Mouse (Mus musculus) adrenal gland, postnatal 4 days (tissue): ENCODE measurements around the gene Dpf1. TPM values are rescaled to one million over a fixed set of nuclear protein-coding genes. Genes with fewer than 3 reads are reported as not detected.

Source experiments
- DNase-seq, 2 experiments: peaks; one replicate each; pipeline ENCODE4 v3.0.0; 2021 to 2022; ENCODE audit warnings: low spot score in 2 of 2, mixed read lengths in 2 of 2
- total RNA-seq, 2 experiments: library from RNA; stranded (reverse); gene quantifications; 2 replicates each; pipeline ENCODE4 v1.2.3; 2021

Gene Dpf1
- total RNA-seq, 2 experiments from 2014 or later: 5.0 to 5.7 TPM

DNA sequence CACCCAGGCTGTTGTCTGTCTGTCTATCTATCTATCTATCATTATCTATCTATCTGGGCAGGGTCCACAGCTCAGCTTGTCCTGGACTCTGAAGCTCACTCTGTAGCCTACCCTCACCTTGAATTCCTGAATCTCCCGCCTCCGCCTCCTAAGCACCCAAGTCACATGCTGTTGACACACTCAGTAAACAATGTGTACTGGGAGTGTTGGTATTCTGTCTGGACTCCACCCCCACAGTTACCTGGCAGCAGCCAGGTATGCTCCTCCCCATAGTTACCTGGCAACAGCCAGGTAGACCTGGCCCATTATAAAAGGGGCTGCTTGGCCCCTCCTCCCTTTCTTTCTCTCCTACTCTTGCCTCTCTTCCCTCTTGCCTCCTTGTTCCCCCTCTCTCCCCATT lies 15.7 kb upstream of the Dpf1 start:
- no peak for DNase-seq

- DNase-seq: peak; percentile 46 to 64
Observed at GRCm38 (mm10) chr7:29288942-29289638, 14.7 kb upstream of the Dpf1 start, which contains the start of gene Ppp1r14a. TSS of gene Ppp1r14a (plus strand) at chr7:29289308.

DNA sequence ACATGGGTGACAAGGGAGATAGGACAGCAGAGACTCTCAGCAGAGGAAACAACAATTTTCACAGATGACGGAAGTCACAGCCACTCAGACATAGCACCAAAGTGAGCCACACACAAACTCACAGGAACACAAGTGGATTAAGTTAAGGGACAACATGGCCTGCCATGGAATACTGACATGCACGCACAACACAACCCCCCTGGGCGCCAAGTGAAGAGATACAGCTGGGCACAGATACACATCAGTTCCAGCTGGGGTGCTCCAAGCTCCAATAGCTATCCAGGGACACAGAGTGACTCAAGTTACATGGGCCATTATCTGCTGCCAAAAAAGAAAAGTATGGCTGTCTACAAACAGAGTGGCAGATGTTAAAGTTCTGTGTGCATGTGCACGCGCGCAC lies 13.9 kb upstream of the Dpf1 start:
- no peak for DNase-seq

DNA sequence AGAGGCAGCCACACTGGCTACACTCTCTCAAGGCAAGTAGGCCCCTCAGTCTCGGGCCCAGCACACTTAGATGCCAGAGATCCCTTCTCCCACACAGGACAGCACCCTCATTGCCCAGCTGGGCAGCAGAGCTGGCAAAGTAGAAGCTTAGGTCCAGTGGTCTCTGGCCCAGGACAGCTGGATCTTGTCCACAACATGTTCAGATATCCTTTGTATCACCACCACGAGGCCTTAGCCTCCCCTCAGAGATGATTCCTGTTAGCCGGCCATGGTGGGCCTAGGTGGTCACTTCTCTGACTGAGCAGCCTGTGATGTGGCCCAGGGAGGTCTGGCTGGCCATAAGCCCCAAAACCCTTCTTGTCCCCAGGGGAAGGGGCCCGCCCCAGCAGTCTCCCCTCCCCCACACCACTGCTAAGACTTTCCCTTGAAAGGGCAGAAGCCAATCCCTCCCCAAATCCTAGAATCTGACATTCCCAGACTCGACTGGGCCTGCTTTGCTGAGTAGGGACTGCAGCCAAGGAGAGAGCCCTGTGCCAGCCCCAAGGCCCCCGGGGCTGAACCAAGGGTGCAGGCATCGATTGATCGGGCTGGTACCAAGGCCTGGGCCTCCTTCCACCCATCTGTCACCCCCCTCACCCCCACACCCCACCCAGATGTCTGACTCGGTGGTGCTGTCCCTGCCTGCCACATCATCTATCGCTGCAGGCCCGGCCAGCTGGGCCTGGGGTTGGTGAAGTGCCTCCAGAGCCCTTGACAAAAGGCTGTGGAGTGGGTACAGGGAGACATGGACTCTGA lies 12.9 kb upstream of the Dpf1 start:
- no peak for DNase-seq

GRCm38 (mm10) chr7:29291616-29292457 lies 11.9 kb upstream of the Dpf1 start:
- no peak for DNase-seq

DNA sequence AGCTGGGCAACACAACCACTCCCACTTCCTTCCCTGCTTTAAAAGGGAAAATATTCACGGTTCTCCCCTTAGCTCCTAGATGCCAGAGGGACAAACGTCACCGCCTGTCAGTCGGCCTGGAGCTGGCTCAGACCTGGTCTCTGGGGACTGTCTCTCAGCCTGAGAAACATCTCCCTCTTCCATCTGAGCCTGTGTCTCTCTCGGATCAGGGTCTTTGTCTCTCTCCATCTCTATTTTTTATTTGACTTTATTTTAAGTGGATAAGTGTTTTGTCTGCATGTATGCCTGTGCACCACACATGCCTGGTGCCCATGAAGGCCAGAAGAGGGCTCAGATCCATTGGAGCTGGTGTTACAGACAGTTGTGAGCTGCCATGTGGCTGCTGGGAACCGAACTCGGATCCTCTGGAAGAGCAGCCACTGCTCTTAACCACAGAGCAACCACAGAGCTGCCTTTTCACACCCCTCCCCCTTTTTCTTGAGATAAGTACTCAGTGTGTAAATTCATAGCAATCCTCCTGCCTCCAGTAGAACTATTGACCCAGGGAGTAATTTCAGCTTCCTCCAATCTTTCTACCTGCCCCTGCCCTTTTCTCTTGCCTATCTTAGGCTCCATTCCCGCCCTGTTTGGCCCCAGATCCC lies 11.2 kb upstream of the Dpf1 start:
- DNase-seq: no peak

DNA sequence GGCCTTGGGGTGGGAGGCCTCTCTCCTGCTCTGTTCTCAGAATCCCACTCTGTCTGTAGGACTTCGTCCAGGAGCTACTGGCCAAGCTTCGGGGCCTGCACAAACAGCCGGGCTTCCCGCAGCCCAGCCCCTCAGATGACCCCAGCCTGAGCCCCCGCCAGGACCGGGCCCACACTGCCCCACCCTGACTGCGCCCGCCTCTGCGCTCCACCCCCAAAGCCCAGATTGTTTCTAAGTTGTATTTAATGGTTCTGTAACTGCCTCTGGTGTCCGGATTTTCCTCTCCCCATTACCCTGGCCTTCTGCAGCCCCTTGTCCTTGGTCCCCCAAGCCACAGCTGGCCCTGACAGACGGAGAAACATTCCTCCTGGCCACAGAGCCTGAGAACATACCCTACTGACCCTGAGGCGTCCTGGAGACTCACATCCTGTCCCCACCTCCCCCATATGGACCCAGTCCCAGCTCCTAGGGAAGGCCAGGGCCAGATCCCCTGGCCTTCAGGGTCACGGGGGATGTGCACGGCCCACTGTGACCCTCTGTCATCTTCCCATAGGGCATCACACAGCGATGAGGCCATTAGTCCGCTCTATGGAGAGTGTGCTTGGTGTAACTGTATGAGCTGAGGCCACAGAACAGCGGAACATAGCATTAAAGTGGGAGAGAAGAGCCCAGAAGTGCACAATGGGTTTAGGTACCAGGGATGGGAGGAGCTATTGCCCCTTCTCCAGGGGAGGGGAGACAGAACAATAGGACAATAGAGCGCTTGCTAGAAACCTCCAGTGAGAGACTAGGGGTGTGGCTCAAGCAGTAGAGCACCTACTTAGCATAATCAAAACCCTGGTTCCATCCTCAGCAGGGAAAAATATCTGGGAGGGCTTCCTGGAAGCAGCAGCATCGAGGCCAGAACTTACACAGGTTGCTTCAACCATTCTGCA lies 10.4 kb upstream of the Dpf1 start:
- no peak for DNase-seq

- DNase-seq: no peak
Observed at GRCm38 (mm10) chr7:29294111-29294761, 9.5 kb upstream of the Dpf1 start.

DNA sequence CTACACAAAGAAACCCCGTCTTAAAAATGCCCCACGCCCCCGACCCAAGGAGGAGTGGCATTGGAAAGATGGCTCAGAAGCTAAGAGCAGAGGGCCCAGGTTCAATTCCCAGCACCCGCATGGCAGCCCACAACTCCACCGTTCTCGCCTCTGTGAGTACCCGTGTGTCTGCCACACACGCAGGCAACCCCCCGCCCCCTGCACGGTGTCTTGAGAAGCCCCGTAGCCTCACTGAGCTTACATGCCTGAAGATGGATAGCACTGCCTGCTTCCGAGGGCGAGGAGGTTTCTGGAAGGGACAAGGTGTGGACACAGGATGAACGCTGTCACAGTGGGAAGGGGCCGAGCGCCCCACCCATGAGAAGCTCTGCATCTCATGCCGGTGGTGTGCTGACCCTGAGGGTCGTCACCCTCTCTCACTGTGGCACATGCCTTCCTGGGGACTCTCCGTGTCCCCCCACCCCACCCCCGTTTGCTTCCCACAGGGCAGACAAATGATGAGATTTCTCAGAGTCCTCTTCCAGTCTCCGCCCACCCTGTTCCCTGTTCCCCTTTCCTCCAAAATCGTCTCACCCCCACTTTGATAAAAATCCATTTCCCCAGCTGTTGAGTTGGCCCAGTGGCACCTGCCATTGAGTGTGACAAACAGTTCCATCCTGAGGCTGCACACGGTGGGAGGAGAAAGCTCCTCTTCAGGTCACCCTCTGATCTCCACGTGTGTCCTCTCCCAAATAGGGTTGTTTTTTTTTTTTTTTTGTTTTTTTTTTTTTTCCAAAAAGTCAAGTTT lies 7.7 kb upstream of the Dpf1 start:
- DNase-seq: no peak

DNA sequence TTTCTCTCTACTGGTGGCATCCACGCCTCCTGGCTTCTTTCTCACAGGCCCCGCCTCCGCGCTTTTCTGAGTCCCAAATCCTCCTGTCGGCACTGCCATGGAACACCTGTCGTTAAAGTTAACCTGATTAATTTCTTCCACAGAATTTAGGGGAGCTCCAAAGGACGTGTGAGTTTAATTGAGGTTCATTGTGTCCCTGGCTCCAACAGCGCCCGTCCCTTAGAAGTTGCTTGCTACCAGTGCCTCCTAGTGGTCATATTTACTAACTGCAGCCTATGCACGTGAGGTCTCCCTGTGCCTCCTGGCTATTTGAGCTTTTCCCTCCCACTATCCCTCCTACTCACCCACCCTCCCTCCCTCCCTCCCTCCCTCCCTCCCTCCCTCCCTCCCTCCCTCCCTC lies 6.8 kb upstream of the Dpf1 start:
- DNase-seq: no peak

- peak in 1 of 2 experiments; percentile 52 for DNase-seq
Observed at GRCm38 (mm10) chr7:29301127-29301566, 2.6 kb upstream of the Dpf1 start.

- no peak for DNase-seq
Observed at GRCm38 (mm10) chr7:29302641-29303040, 1.1 kb upstream of the Dpf1 start.

- DNase-seq: no peak
Observed at GRCm38 (mm10) chr7:29304463-29305262, 912 bp downstream of the Dpf1 start.

GRCm38 (mm10) chr7:29305263-29305988 lies 1.7 kb downstream of the Dpf1 start:
- no peak for DNase-seq

DNA sequence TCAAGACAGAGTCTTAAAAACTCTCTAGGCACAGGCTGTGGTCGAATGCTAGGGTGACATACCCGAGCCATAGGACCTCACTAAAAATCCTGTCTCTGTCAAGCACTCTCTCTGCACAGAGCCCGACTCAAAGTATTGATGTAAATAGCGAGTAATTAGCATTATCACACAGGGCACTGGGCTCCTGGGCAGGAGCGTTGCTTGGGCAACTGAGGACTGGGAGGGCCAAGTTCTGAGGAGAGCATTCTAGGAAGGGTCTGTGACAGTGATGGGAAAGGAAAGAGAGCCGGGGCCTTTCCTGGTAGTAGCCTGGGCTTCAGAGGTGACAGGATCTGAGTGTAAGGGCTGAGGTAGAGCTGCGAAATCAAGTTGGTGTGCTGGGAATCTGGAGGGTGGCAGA lies 2.4 kb downstream of the Dpf1 start:
- DNase-seq: no peak

DNA sequence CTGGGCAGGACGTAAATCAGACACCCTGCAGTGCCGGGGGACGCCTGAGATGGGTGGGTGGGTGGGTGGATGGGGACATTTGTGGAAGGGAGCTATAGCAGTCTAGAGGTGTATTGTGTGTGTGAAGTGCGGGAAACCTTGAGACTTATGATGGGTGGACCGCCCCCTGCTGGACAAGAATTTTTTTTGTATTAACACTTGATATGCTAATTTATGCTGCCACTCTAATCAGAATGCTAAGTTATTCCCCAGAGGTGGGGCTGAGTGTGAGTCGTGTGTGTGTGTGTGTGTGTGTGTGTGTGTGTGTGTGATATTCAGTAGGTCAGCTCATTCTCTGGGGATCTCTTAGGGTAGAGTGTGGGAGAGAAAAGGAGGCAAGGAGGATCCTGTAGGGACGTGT lies 2.9 kb downstream of the Dpf1 start:
- DNase-seq: no peak
